In genomic region chr6:145972107-145972506, GRCm38 (mm10) we compare ENCODE assay signal across 21 mouse cellular contexts.
"Had no signal": no experiment of that assay in that cellular context is flagged by ENCODE, and none has a peak within 500 bp of the region (broad histone marks: within the 10 kb centered on the region; RNA-seq: fewer than 3 reads in every experiment).

No protein-coding gene starts in this region.

- H3K27me3 ChIP-seq: limb, embryonic 12.5 days; limb, embryonic 15.5 days; midbrain, embryonic 12.5 days; neural tube, embryonic 13.5 days had no signal

- ATAC-seq: intestine, postnatal 0 days; liver, postnatal 0 days; lung, postnatal 0 days; midbrain, embryonic 16.5 days had no signal

- H3K36me3 ChIP-seq: limb, embryonic 12.5 days; limb, embryonic 15.5 days; midbrain, embryonic 12.5 days; neural tube, embryonic 13.5 days had no signal

- H3K4me1 ChIP-seq: midbrain, embryonic 12.5 days had no signal

- H3K4me2 ChIP-seq: limb, embryonic 12.5 days; limb, embryonic 15.5 days; liver, embryonic 11.5 days; lung, embryonic 14.5 days; midbrain, embryonic 12.5 days; neural tube, embryonic 13.5 days had no signal

- DNase-seq: kidney, adult 2 months; kidney, postnatal 25 days; layer of hippocampus, postnatal 36 days; liver, postnatal 0 days; lung, embryonic 14.5 days; retina, postnatal 1 day; right cerebral cortex, postnatal 25 days; thymus, postnatal 25 days had no signal

- H3K27ac ChIP-seq: kidney, postnatal 0 days; left cerebral cortex, adult 2 months; limb, embryonic 12.5 days; limb, embryonic 15.5 days; liver, embryonic 14.5 days; macrophage; midbrain, embryonic 12.5 days; neural tube, embryonic 13.5 days had no signal

- H3K9me3 ChIP-seq: limb, embryonic 12.5 days; limb, embryonic 15.5 days; midbrain, embryonic 12.5 days; neural tube, embryonic 13.5 days had no signal

- H3K9ac ChIP-seq: limb, embryonic 12.5 days; limb, embryonic 15.5 days; liver, embryonic 14.5 days; liver, postnatal 0 days; lung, embryonic 14.5 days; midbrain, embryonic 12.5 days; neural tube, embryonic 13.5 days had no signal

- H3K4me3 ChIP-seq: left cerebral cortex, adult 2 months; limb, embryonic 12.5 days; limb, embryonic 15.5 days; midbrain, embryonic 12.5 days; myocyte; neural tube, embryonic 13.5 days had no signal
